Mouse (Mus musculus) erythroblast, embryonic 14.5 days (primary cell): ENCODE measurements at regions not wholly inside any gene's neighbourhood (a gene's known extent, or its start where the extent isn't known, plus 50 kb on each side); places are given as distances from the start of the nearest gene placed in this dataset.

Experiments used
- GATA1 ChIP-seq: IDR thresholded peaks from 2 replicates; pipeline ENCODE4 v1.6.1; 2012; ENCODE audit warnings: low read length, inconsistent platforms, mixed read lengths
- TAL1 ChIP-seq: IDR thresholded peaks from 3 replicates; pipeline ENCODE4 v1.6.1; 2012; ENCODE audit warnings: low read length, inconsistent platforms, mixed read lengths

GRCm38 (mm10) chr14:102924674-102925073 lies 57.8 kb downstream of the Kctd12 start:
- no peak for TF ChIP-seq GATA1
- TF ChIP-seq TAL1 = no peak
